Mouse (Mus musculus) embryonic facial prominence, embryonic 11.5 days (tissue): Measurements from ENCODE around the gene Hormad2. TPM values are rescaled to one million over a fixed set of nuclear protein-coding genes. Genes with fewer than 3 reads are reported as not detected.

Experiments
- ATAC-seq: fragments of 200-750 bp; cut with Nextera tagmentation; replicated peaks from 2 replicates; pipeline ENCODE4 v1.8.0; 2017; ENCODE audit warnings: low read depth; ENCODE audit not compliant: insufficient number of reproducible peaks, low FRiP score, low TSS enrichment
- DNase-seq: peaks from one replicate; pipeline ENCODE4 v3.0.0-alpha.2; 2015; ENCODE audit warnings: low spot score
- H3K27ac ChIP-seq: fragments of 300-500 bp; sonication (generic); replicated peaks from 2 replicates; pipeline ENCODE4 v1.5.1; 2014; ENCODE audit warnings: mild to moderate bottlenecking, low read depth, low read length, control low read depth
- H3K27me3 ChIP-seq: fragments of 300-500 bp; sonication (generic); 2 replicates; pipeline ENCODE4 v1.6.1; 2014; ENCODE audit warnings: mild to moderate bottlenecking, low read length, moderate library complexity, mixed read lengths; ENCODE audit not compliant: control insufficient read depth, insufficient read depth
- H3K36me3 ChIP-seq: fragments of 300-500 bp; sonication (generic); replicated peaks from 2 replicates; pipeline ENCODE4 v1.6.1; 2014; ENCODE audit warnings: low read depth, mild to moderate bottlenecking, low read length, moderate library complexity, mixed read lengths; ENCODE audit not compliant: control insufficient read depth, insufficient read depth
- H3K4me1 ChIP-seq: fragments of 300-500 bp; sonication (generic); 2 replicates; pipeline ENCODE4 v1.6.1; 2014; ENCODE audit warnings: low read length, mixed read lengths; ENCODE audit not compliant: control insufficient read depth, insufficient read depth
- H3K4me2 ChIP-seq: fragments of 300-500 bp; sonication (generic); 2 replicates; pipeline ENCODE4 v1.6.1; 2014; ENCODE audit warnings: low read depth, mild to moderate bottlenecking, control low read depth, low read length, moderate library complexity
- H3K4me3 ChIP-seq: fragments of 300-500 bp; sonication (generic); 2 replicates; pipeline ENCODE4 v1.5.1; 2014; ENCODE audit warnings: low read depth, low read length, control low read depth
- H3K9ac ChIP-seq: fragments of 300-500 bp; sonication (generic); replicated peaks from 2 replicates; pipeline ENCODE4 v1.6.1; 2014; ENCODE audit warnings: mild to moderate bottlenecking, control low read depth, low read length
- H3K9me3 ChIP-seq: fragments of 300-500 bp; sonication (generic); replicated peaks from 2 replicates; pipeline ENCODE4 v1.6.1; 2016; ENCODE audit warnings: mild to moderate bottlenecking, low read length, inconsistent platforms, mixed read lengths; ENCODE audit not compliant: control insufficient read depth
- WGBS: fragments of 180-500 bp; shearing (Covaris S2); extraction: QIAGEN DNeasy Blood & Tissue Kit; methylation state at CpG from one replicate; pipeline ENCODE4 v1.1.7; 2014; 5-methylcytosine and 5-hydroxymethylcytosine counted together
- polyA plus RNA-seq: library from polyadenylated mRNA; unstranded; fragments of >200 nt; fragmentation: Nextera tagmentation; extraction: Ambion mirVana; gene quantifications from 2 replicates; pipeline ENCODE4 v1.2.1, GENCODE M21; 2014

Gene Hormad2
- polyA plus RNA-seq, result 0.56 TPM in 2 replicates

DNA sequence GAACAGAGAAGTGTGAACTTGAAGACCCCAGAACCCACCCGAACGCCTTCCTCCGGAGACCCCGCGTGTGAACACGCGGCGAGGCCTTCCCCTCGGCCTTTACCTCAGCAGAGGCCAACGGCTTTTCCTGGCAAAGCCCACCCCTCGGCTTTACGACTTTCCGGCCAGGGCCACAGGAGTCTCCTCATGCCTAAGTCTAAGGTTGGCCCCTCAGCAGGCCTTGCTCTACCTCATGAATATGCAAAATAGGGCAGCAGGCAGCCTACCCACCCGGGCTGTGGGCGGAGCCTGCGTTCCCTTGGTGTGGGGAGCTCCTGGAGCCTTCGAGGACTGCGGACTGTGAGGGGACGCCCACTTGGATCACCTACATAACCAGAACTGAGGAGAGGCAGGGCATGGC, at the start of gene Hormad2:
Hormad2 (minus strand) TSS at position 128 of the 400 bp plus-strand sequence.
- no peaks in the 10 kb centered on the region for H3K27me3 ChIP-seq
- no peaks in the 10 kb centered on the region for H3K36me3 ChIP-seq
- no peak within 1 kb of the TSS for H3K9ac ChIP-seq
- no peak for ATAC-seq
- H3K4me2 ChIP-seq, result no peak within 1 kb of the TSS; the same call in 1 of the 2 replicates
- no peak within 1 kb of the TSS for H3K4me3 ChIP-seq
- DNase-seq, result peak; percentile 8
- H3K27ac ChIP-seq, result no peak within 1 kb of the TSS
- 51% methylated on average over 19 of the region's 19 CpGs for WGBS
- no peaks in the 10 kb centered on the region for H3K9me3 ChIP-seq
- H3K4me1 ChIP-seq, result no peaks in the 10 kb centered on the region

DNA sequence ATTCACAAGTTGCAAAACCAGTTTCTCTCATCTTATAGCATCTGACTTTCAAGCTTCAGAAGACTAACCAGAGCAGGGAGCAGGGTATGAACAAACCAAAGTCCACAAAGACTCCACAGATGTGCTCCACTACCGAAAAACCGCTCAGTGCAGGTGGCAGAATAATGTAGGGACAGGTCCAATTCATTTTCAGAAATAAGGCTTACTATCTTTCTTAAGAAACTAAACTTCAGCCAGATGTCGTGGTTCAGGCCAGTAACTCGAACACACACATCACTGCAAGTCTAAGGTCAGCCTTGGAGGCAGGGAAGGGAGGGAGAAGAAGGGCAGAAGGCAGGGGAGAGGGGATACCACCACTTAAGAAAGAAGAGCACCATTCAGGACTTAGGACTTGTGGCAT, 48.3 kb upstream of the Hormad2 start:
- Histone ChIP-seq H3K4me3 (no peak overlapping the region), H3K4me2 (no peak overlapping the region), H3K36me3 (peaks cover 23% of the 10 kb centered on the region), H3K27me3 (no peaks in the 10 kb centered on the region), H3K4me1 (no peaks in the 10 kb centered on the region), H3K9ac (no peak overlapping the region), H3K9me3 (no peaks in the 10 kb centered on the region), H3K27ac (no peak overlapping the region)
- WGBS, result 93% methylated on average over 4 of the region's 4 CpGs
- no peak for ATAC-seq
- no peak for DNase-seq

DNA sequence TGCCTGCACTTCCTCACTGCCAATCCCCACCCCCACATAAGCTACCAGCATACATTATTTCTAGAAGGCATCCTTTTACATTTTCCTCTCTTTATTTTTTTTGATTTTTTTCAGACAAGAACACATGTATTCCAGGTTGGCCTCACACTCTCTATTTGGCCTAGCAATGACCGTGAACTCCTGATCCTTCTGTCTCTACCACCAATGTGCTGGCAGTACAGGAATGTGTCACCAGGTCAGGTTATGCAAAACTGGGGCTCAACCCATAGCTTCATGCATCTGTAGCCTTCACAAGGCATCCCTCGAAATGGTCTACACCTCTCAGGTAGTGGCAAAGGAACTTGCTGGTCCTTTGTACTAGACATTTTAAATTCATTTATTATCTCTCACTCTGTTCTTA, 47.9 kb upstream of the Hormad2 start:
- Histone ChIP-seq H3K4me2 (no peak overlapping the region), H3K4me3 (no peak overlapping the region), H3K9me3 (no peaks in the 10 kb centered on the region), H3K27me3 (no peaks in the 10 kb centered on the region), H3K27ac (no peak overlapping the region), H3K36me3 (peaks cover 23% of the 10 kb centered on the region), H3K9ac (no peak overlapping the region), H3K4me1 (no peaks in the 10 kb centered on the region)
- no peak for ATAC-seq
- DNase-seq, result no peak
- WGBS, result 95% methylated on average over 2 of the region's 2 CpGs

DNA sequence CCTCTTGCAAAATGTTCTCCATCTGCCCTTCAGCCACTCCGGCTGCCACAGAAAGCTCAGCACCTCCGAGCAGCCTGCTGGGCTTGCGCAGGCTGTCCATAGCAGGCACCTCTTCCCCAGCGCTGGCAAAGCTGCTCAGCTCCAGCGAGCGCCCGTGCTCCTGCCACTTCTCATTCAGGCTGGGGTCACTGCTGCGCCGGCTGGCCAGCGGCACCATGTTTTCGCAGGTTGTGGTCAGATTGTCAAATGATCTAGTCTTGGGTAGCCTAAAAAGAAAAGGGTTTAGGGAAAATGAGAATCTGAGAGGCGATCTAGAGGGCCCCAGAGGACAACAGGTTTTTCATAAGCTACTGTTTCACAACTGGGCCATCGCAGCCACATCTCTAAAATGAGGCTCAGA, 47.5 kb upstream of the Hormad2 start:
- H3K4me3 ChIP-seq, result no peak overlapping the region
- H3K9me3 ChIP-seq, result no peaks in the 10 kb centered on the region
- no peaks in the 10 kb centered on the region for H3K27me3 ChIP-seq
- DNase-seq (no peak), ATAC-seq (no peak)
- H3K4me2 ChIP-seq, result no peak overlapping the region
- no peak overlapping the region for H3K27ac ChIP-seq
- H3K36me3 ChIP-seq, result peaks cover 23% of the 10 kb centered on the region
- no peaks in the 10 kb centered on the region for H3K4me1 ChIP-seq
- no peak overlapping the region for H3K9ac ChIP-seq
- 95% methylated on average over 13 of the region's 13 CpGs for WGBS

DNA sequence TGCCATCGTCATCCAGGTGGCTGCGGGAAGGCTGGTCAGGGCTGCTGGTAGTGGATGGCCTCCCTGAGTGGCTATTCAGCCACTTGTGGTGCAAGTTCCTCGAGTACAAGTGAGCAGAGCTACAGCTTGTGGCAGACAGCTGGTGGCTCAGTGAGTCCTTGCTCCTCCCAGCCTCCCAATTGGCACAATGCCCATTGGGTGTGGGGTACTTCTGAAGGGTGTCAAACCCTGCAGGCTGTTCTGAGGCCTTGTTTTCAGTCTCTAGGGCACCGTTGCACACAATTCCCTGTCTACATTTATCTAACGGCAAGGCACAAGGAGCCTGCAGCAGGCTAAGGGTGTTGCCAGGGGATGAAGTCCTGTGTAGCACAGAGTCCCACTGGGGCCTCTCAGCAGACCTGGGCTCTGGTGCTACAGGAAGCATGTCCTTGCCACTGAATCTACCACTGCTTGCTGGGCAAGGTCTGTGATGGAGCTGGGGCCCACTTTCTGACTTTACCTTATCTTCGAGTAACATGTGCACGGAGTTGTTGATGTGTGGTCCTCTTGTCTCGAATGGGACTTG, 46.6 kb upstream of the Hormad2 start:
- no peaks in the 10 kb centered on the region for H3K27me3 ChIP-seq
- H3K27ac ChIP-seq, result no peak overlapping the region
- H3K9ac ChIP-seq, result no peak overlapping the region
- DNase-seq, result no peak
- H3K4me2 ChIP-seq, result no peak overlapping the region
- no peaks in the 10 kb centered on the region for H3K4me1 ChIP-seq
- no peak overlapping the region for H3K4me3 ChIP-seq
- peaks cover 29% of the 10 kb centered on the region for H3K36me3 ChIP-seq
- 94% methylated on average over 8 of the region's 8 CpGs for WGBS
- ATAC-seq, result no peak
- H3K9me3 ChIP-seq, result no peaks in the 10 kb centered on the region

DNA sequence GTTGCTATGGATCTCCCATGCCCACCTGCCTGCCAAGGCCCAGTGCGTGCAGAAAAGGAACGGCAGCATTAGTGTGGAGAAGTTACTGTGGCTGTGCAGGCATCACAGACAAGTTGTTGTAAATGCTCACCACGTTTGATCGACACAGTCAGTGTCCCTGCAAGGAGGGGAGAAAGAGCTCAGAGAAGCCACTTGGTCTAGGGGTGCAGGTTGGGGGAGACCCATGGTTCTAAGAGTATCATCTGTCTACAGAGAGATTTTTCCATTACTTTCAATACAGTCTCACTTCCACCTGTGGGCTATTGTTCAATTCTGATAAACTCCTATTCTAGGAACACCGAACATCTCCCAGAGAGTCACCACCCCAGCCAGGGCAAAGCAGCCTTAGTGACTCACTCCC, 43.6 kb upstream of the Hormad2 start:
- Histone ChIP-seq H3K4me1 (no peaks in the 10 kb centered on the region), H3K9me3 (no peaks in the 10 kb centered on the region), H3K9ac (no peak overlapping the region), H3K27me3 (no peaks in the 10 kb centered on the region), H3K4me2 (no peak overlapping the region), H3K36me3 (peaks cover 29% of the 10 kb centered on the region), H3K4me3 (no peak overlapping the region), H3K27ac (no peak overlapping the region)
- no peak for DNase-seq
- no peak for ATAC-seq
- 92% methylated on average over 5 of the region's 5 CpGs for WGBS

DNA sequence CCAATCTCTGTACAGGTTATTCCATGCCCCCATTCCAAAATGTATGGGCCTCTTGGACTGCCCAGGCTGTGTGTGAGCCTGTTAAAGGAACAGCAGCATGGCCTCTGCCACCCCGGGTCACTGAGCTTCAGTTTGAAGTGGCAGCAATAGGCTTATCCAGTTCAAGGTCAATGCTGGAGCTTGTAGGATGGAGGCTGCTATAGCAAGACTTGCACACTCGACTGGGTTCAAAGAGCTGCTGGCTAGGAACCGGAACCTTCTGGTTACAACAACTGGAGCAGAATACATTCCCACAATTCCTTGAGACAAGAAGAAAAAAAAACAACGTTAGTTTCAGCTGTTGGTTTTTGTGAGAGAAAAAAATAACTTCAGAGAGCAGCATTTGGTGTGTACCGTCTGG, 41.7 kb upstream of the Hormad2 start:
- ATAC-seq (no peak), DNase-seq (no peak)
- Histone ChIP-seq H3K36me3 (peaks cover 30% of the 10 kb centered on the region), H3K27ac (no peak overlapping the region), H3K4me3 (no peak overlapping the region), H3K27me3 (no peaks in the 10 kb centered on the region), H3K9me3 (no peaks in the 10 kb centered on the region), H3K4me1 (no peaks in the 10 kb centered on the region), H3K4me2 (no peak overlapping the region), H3K9ac (no peak overlapping the region)
- WGBS, result 87% methylated on average over 5 of the region's 5 CpGs

DNA sequence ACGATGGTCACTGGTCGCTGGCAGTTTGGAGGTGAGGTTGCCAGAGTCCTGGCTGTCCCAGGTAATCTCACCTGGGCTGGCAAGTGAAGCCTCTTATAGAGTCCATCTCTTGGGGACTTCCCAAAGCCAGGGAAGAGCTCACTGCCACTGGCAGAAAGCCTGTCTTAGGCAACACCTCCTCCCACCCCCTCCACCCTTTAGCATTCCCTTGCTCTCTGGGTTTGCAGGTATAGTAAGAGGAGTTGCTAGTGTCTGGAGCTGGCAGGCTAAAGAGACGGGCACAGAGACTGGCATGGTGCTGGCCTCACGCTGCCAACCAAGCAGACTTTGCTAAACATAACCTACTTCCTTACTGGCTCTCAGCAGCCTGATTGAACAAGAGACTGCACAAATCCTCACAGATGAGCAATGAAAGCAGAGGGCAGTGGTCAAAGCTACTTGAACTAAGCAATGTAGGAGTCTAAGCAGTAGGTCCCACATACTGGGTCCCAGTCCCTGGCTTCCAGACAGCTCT, 35.3 kb upstream of the Hormad2 start:
- Histone ChIP-seq H3K9ac (no peak overlapping the region), H3K4me1 (no peaks in the 10 kb centered on the region), H3K9me3 (no peaks in the 10 kb centered on the region), H3K27ac (no peak overlapping the region), H3K4me3 (no peak overlapping the region), H3K27me3 (no peaks in the 10 kb centered on the region), H3K36me3 (peaks cover 4% of the 10 kb centered on the region), H3K4me2 (no peak overlapping the region)
- no peak for ATAC-seq
- 81% methylated on average over 4 of the region's 4 CpGs for WGBS
- DNase-seq, result no peak
